Mouse (Mus musculus): ENCODE measurements around the gene Selenbp1. TPM values are rescaled to one million over a fixed set of nuclear protein-coding genes. Genes with fewer than 3 reads are reported as not detected.
A peak's percentile ranks its signal among the peaks of the same experiment; 100 is the strongest.
"Not testable (repeated sequence)": the region's sequence is repeated elsewhere in the genome, so short reads cannot be mapped to it uniquely, and the experiment has no call there.

Gene Selenbp1
- polyA plus RNA-seq (2014; fragmentation: Nextera tagmentation; extraction: Ambion mirVana) = 36.8 and 45.6 TPM in 2 replicates

DNA sequence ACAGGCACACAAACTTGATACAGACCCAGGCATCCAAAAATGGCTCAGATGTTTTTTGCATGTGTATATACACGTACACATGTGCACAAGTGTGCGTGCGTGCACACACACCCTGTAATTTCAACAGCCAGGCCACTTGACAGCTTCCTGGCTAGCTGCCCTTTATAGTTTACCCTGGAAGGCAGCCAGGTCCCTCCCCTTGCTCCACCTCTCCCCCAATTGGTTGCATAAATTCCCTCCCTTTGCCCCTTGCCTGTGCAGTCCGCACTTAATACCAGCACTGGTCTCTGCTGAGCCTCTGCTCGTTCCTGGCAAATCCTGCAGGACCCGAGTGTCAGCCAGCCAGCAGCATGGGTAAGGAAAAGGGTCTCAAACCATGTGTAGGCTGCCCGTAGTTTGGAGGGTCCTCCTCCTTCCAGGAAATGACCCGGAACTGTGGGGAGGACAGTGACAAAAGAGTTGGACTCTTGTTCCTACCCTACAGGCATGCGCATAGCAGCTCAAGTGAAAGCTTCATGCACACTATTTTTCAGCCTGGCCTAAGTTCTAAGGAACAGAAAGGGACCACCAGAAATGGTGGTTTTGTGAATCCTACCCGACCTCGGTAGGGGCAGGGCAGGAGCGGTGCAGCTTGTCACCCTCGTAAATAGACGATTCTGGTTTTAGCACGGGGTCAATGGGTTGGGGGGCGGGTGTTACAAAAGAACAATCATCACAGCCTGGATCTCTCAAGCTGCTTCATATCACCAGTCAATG is at the start of gene Selenbp1:
TSS of gene Selenbp1 (plus strand) at position 248 of the 756 bp plus-strand sequence.
- Histone ChIP-seq H3K27ac (ENCODE audit: low read depth, low read length) (peak within 1 kb of the TSS; percentile 78), H3K36me3 (ENCODE audit: control insufficient read depth, insufficient read depth, low read length) (no peaks in the 10 kb centered on the region), H3K9ac (ENCODE audit: low read depth, low read length) (peak within 1 kb of the TSS; percentile 60), H3K9me3 (replicated peaks; ENCODE audit: control insufficient read depth, low read length) (no peaks in the 10 kb centered on the region), H3K27me3 (ENCODE audit: control insufficient read depth, insufficient read depth, low read length) (no peaks in the 10 kb centered on the region), H3K4me1 (ENCODE audit: control insufficient read depth, insufficient read depth, low read length) (0 out of 2 replicates have a peak, but pooled peaks cover 7% of the 10 kb centered on the region), H3K4me3 (ENCODE audit: low read depth, low read length) (peak within 1 kb of the TSS; percentile 39), H3K4me2 (peak within 1 kb of the TSS; percentile 60)
- ATAC-seq (replicated peaks; ENCODE audit: insufficient number of reproducible peaks, low FRiP score, low TSS enrichment) = peak; percentile 80
- WGBS (ENCODE audit: insufficient replicate concordance) = 14% methylated on average over 16 of the region's 16 CpGs

DNA sequence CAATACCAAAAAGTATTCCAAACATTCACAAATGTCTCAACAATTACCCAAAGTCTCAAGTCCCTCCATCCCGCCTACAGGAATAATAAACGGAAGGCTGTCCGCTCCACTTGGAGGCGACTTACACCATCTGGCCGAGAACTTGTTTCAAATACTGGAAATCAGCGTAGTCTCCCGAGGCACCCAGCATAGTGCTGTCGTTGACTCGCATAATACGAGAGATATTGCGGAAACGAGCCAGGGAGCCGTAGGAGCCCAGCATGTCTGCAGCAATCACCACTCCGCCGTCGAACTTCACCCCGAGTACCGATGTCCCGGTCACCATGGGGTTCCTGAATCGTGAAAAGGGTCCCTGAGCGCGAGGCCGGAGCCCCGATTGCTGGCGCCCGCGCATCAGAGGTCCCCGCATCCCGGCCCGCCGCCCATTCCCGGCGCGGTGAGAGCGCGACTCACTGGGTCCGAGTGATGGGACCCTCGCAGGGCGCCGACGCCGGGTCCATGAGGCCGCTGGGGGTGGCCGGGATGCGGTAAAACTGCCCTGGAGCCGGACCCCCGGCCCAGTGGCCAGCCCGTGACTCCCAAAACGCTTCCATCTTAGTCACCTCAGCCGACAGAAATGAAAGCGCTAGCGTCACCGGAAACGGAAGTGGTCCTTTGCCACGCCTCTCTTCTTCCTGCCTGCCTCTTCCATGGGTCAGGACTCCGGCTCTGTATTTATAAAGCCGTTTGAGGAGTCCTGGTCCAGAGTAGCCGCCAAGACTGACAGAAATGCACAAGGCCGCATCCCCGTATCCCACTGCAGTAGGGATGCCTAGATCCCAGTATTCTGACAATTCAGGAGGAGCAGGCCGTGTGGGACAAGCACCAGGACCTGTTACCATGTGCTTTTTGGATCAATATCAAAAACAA is 46.3 kb upstream of the Selenbp1 start, which contains the start of gene Psmb4:
TSS of gene Psmb4 (minus strand) at position 646 of the 909 bp plus-strand sequence.
- Histone ChIP-seq H3K27ac (ENCODE audit: low read depth, low read length) (peak within 1 kb of the TSS; percentile 50), H3K4me3 (ENCODE audit: low read depth, low read length) (peak within 1 kb of the TSS; percentile 83)

DNA sequence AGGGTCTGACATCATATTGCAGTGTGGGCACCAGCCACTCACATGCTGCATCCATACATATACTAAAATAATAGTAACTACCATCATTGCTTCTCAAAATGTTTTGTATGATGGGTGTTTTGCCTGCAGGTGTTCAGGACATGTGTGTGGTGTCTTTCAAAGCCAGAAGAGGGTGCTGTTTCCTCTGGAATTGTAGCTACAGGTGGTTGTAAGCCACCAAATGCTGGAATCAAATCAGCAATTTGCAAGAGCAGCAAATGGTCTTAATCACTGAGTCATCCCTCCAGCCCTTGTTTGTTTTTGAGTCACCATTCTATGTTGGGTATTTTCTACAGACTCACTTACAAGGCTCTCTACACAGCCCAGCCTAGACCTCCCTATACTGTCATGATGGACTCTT is 44.3 kb upstream of the Selenbp1 start:
- no peaks in the 10 kb centered on the region for H3K9me3 ChIP-seq (replicated peaks; ENCODE audit: control insufficient read depth, low read length)
- ATAC-seq (replicated peaks; ENCODE audit: insufficient number of reproducible peaks, low FRiP score, low TSS enrichment) = no peak
- no peak overlapping the region for H3K27ac ChIP-seq (ENCODE audit: low read depth, low read length)
- H3K36me3 ChIP-seq (ENCODE audit: control insufficient read depth, insufficient read depth, low read length) = peaks cover 6% of the 10 kb centered on the region; the same call in 1 of the 2 replicates
- peaks cover 11% of the 10 kb centered on the region for H3K4me1 ChIP-seq (ENCODE audit: control insufficient read depth, insufficient read depth, low read length)
- H3K27me3 ChIP-seq (ENCODE audit: control insufficient read depth, insufficient read depth, low read length) = 0 out of 2 replicates have a peak, but pooled peaks cover 2% of the 10 kb centered on the region
- no peak overlapping the region for H3K4me2 ChIP-seq
- H3K9ac ChIP-seq (ENCODE audit: low read depth, low read length) = no peak overlapping the region
- no peak overlapping the region for H3K4me3 ChIP-seq (ENCODE audit: low read depth, low read length)

More for the DNA sequence above, 46.3 kb upstream of the Selenbp1 start, which contains the start of gene Psmb4:
- Histone ChIP-seq H3K9me3 (replicated peaks; ENCODE audit: control insufficient read depth, low read length) (no peaks in the 10 kb centered on the region), H3K9ac (ENCODE audit: low read depth, low read length) (peak within 1 kb of the TSS; percentile 80), H3K4me2 (peak within 1 kb of the TSS; percentile 72), H3K4me1 (ENCODE audit: control insufficient read depth, insufficient read depth, low read length) (peaks cover 11% of the 10 kb centered on the region), H3K36me3 (ENCODE audit: control insufficient read depth, insufficient read depth, low read length) (peaks cover 9% of the 10 kb centered on the region; the same call in 1 of the 2 replicates), H3K27me3 (ENCODE audit: control insufficient read depth, insufficient read depth, low read length) (0 out of 2 replicates have a peak, but pooled peaks cover 2% of the 10 kb centered on the region)
- ATAC-seq (replicated peaks; ENCODE audit: insufficient number of reproducible peaks, low FRiP score, low TSS enrichment) = peak; percentile 78
- under 1% methylated on average over 61 of the region's 61 CpGs for WGBS (ENCODE audit: insufficient replicate concordance)

DNA sequence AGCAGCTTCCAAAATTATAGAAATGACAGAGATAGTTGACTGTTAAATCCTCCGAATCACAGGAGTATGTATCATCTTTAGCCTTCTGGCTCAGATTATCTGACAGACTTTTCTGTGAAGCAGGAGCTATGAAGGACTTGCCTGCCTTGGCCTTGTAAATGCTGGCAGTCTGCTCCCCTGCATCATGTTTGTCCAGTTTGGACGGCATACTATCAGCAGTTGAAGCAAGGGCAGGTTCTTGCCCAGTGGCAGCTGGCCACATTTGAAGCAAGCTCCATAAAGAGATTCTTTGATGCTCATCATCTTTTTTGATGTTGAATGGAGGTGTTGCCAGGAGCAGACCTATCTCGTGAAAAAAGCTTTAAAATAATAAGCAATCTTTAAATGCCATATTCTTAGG is 38.8 kb upstream of the Selenbp1 start:
- H3K27me3 ChIP-seq (ENCODE audit: control insufficient read depth, insufficient read depth, low read length) = no peaks in the 10 kb centered on the region
- no peak overlapping the region for H3K27ac ChIP-seq (ENCODE audit: low read depth, low read length)
- no peaks in the 10 kb centered on the region for H3K4me1 ChIP-seq (ENCODE audit: control insufficient read depth, insufficient read depth, low read length)
- H3K9me3 ChIP-seq (replicated peaks; ENCODE audit: control insufficient read depth, low read length) = no peaks in the 10 kb centered on the region
- H3K4me3 ChIP-seq (ENCODE audit: low read depth, low read length) = no peak overlapping the region
- 62% methylated on average over 3 of the region's 3 CpGs for WGBS (ENCODE audit: insufficient replicate concordance)
- no peak overlapping the region for H3K4me2 ChIP-seq
- H3K36me3 ChIP-seq (ENCODE audit: control insufficient read depth, insufficient read depth, low read length) = no peaks in the 10 kb centered on the region
- no peak for ATAC-seq (replicated peaks; ENCODE audit: insufficient number of reproducible peaks, low FRiP score, low TSS enrichment)
- no peak overlapping the region for H3K9ac ChIP-seq (ENCODE audit: low read depth, low read length)

DNA sequence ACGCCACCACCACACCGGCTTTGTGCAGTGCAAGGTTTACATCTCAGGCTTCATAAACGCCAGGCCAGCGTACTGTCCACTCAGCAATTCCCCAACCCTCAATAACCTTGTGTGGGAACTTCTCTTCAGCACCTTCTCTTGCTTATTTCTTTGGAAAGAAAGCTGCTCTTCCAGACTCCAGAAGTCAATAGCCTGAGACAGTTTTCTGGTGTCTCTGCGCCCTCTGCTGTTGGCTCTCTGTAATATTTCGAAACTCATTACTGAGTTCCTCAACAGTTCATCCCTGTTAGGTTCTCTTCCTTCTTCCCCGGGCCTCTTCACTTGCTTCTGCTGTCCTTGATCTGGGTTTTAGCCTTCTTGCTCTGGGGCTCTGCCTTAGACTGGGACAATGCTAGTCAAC is 30.1 kb upstream of the Selenbp1 start:
- H3K9ac ChIP-seq (ENCODE audit: low read depth, low read length) = no peak overlapping the region
- H3K4me2 ChIP-seq = no peak overlapping the region
- H3K27me3 ChIP-seq (ENCODE audit: control insufficient read depth, insufficient read depth, low read length) = no peaks in the 10 kb centered on the region
- no peaks in the 10 kb centered on the region for H3K36me3 ChIP-seq (ENCODE audit: control insufficient read depth, insufficient read depth, low read length)
- H3K9me3 ChIP-seq (replicated peaks; ENCODE audit: control insufficient read depth, low read length) = no peaks in the 10 kb centered on the region
- ATAC-seq (replicated peaks; ENCODE audit: insufficient number of reproducible peaks, low FRiP score, low TSS enrichment) = no peak
- no peaks in the 10 kb centered on the region for H3K4me1 ChIP-seq (ENCODE audit: control insufficient read depth, insufficient read depth, low read length)
- WGBS (ENCODE audit: insufficient replicate concordance) = 24% methylated on average over 7 of the region's 7 CpGs
- H3K4me3 ChIP-seq (ENCODE audit: low read depth, low read length) = no peak overlapping the region
- no peak overlapping the region for H3K27ac ChIP-seq (ENCODE audit: low read depth, low read length)

DNA sequence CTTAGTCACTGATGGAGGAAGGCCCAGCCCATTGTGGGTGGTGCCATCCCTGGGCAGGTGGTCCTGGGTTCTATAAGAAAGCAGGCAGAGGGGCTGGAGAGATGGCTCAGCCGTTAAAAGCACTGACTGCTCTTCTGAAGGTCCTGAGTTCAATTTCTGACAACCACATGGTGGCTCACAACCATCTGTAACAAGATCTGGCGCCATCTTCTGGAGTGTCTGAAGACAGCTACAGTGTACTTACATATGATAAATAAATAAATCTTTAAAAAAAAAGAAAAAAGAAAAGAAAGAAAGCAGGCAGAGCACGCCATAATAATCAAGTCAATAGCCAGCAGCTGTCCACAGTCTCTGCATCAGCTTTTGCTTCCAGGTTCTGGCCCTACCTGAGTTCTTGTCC is 28.1 kb upstream of the Selenbp1 start:
- not testable (repeated sequence) for ATAC-seq (replicated peaks; ENCODE audit: insufficient number of reproducible peaks, low FRiP score, low TSS enrichment); H3K4me3 ChIP-seq (ENCODE audit: low read depth, low read length); H3K27ac ChIP-seq (ENCODE audit: low read depth, low read length)

DNA sequence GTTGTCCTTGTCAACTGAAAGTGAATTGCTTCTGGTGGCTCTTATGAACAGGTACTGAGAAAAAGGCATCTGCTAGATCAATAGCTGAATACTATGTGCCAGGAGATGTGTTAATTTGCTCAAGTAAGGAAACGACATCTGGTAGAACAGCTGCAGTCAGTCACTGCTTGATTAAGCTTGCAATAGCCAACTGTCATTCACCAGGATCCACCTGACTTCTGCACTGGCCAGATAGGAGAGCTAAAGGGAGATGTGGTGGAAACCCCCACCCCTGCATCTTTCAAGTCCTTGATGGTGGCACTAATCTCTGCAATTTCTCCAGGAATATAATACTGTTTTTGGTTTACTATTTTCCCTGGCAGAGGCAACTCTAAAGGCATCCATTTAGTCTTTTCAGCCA is 26.4 kb upstream of the Selenbp1 start:
- no peak overlapping the region for H3K9ac ChIP-seq (ENCODE audit: low read depth, low read length)
- WGBS (ENCODE audit: insufficient replicate concordance) = 56% methylated on average over 1 of the region's 1 CpGs
- no peak overlapping the region for H3K4me2 ChIP-seq
- H3K4me3 ChIP-seq (ENCODE audit: low read depth, low read length) = no peak overlapping the region
- H3K27ac ChIP-seq (ENCODE audit: low read depth, low read length) = no peak overlapping the region
- H3K36me3 ChIP-seq (ENCODE audit: control insufficient read depth, insufficient read depth, low read length) = no peaks in the 10 kb centered on the region
- ATAC-seq (replicated peaks; ENCODE audit: insufficient number of reproducible peaks, low FRiP score, low TSS enrichment) = no peak
- no peaks in the 10 kb centered on the region for H3K27me3 ChIP-seq (ENCODE audit: control insufficient read depth, insufficient read depth, low read length)
- H3K9me3 ChIP-seq (replicated peaks; ENCODE audit: control insufficient read depth, low read length) = no peaks in the 10 kb centered on the region
- H3K4me1 ChIP-seq (ENCODE audit: control insufficient read depth, insufficient read depth, low read length) = no peaks in the 10 kb centered on the region

More for the DNA sequence above, 28.1 kb upstream of the Selenbp1 start:
- H3K4me2 ChIP-seq; H3K9me3 ChIP-seq (replicated peaks; ENCODE audit: control insufficient read depth, low read length); H3K4me1 ChIP-seq (ENCODE audit: control insufficient read depth, insufficient read depth, low read length); H3K27me3 ChIP-seq (ENCODE audit: control insufficient read depth, insufficient read depth, low read length); H3K36me3 ChIP-seq (ENCODE audit: control insufficient read depth, insufficient read depth, low read length); H3K9ac ChIP-seq (ENCODE audit: low read depth, low read length): not testable (repeated sequence)
- WGBS (ENCODE audit: insufficient replicate concordance) = 65% methylated on average over 3 of the region's 3 CpGs

DNA sequence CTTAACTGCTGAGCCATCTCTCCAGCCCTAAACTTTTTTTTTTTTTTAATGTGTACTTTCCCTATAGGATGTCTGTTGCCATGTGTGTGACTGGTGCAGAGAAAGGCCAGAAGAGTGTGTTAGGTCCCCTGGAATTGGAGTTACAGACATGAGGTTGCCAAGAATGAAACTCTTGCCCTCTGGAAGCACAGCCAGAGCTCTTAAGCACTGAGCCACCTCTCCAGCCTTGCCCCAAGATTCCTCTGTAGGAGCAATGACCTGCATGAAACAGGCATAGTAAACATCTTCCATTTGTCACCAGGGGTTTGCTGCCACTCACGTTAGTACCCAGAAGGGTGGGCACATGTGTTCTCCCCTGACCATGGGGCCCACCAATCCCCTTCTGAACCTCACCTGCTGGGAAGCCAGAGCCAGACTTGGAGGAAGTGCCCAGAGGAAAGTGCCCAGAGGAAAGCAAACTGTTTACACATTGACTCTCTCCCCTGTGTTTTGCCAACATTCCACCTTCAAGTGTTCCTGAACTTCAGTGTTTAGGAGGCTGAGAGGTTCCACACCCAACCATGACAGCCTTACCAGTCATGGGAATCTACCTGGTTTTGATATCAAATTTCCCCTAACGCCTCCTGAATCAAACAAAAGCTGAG is 21.7 kb upstream of the Selenbp1 start:
- Histone ChIP-seq H3K27ac (ENCODE audit: low read depth, low read length) (no peak overlapping the region), H3K4me1 (ENCODE audit: control insufficient read depth, insufficient read depth, low read length) (no peaks in the 10 kb centered on the region), H3K9ac (ENCODE audit: low read depth, low read length) (no peak overlapping the region), H3K4me2 (no peak overlapping the region), H3K27me3 (ENCODE audit: control insufficient read depth, insufficient read depth, low read length) (no peaks in the 10 kb centered on the region), H3K9me3 (replicated peaks; ENCODE audit: control insufficient read depth, low read length) (no peaks in the 10 kb centered on the region), H3K4me3 (ENCODE audit: low read depth, low read length) (no peak overlapping the region), H3K36me3 (ENCODE audit: control insufficient read depth, insufficient read depth, low read length) (no peaks in the 10 kb centered on the region)
- no peak for ATAC-seq (replicated peaks; ENCODE audit: insufficient number of reproducible peaks, low FRiP score, low TSS enrichment)
- WGBS (ENCODE audit: insufficient replicate concordance) = 67% methylated on average over 2 of the region's 2 CpGs

All from heart, embryonic 11.5 days (tissue).